Mouse (Mus musculus) cerebellum, adult 8-10 months (tissue): ENCODE measurements around the gene Strada.
A peak's percentile ranks its signal among the peaks of the same experiment; 100 is the strongest.

Experiments used
- DNase-seq: peaks from one replicate; pipeline ENCODE4 v3.0.0; 2022

Strada gene

DNA sequence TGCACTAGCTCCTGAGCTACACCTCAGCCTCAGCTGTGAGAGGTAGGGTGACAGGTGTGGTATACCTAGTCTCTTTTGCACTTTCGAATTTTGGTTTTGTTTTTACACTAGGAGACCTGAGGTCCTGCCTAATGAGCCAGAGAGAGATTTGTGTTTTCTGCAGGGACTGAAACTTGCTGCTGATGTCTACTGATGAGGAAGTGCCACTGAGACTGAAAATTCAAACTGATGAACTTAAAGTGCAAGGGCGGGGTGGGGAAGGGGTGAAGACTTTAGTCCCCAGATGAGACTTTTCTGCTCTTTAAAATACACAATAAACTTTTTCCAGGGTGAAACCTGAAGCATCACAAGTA, 21.5 kb downstream of the Strada start:
- DNase-seq: no peak

DNA sequence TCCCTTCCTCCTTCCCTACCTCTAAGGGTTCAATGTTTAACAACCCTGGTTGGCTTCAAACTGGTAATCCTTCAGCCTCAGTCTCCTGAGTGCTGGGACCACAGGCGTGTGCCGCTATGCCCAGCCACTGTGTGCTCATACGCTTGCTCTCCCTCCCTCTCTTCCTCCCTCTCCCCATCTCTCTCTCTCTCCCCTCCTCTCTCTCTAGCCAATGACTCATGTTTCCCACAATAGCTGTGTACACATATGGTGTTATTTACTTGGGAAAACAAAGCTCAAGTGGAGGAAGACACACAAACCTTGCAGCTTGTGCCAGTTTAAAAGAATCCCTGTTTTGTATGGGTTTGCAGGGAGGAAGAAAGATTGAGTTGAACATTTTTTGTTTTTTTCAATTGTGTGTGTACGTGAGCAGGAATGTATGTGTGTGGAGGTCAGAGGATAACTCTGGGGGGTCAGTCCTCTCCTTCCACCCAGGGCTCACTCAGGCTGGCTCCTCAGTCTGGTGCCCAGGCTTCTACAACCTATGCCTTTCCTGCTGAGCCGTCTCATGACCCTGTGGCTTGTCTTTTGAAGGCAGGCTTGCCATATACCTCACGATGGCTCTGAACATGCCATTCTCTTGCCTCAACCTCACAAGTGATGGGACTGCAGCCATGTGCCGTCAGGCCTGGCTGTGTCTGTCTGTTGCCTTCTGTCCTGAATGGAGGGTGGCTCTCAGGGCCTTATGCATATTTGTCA, 22.1 kb downstream of the Strada start:
- DNase-seq: peak; percentile 70

DNA sequence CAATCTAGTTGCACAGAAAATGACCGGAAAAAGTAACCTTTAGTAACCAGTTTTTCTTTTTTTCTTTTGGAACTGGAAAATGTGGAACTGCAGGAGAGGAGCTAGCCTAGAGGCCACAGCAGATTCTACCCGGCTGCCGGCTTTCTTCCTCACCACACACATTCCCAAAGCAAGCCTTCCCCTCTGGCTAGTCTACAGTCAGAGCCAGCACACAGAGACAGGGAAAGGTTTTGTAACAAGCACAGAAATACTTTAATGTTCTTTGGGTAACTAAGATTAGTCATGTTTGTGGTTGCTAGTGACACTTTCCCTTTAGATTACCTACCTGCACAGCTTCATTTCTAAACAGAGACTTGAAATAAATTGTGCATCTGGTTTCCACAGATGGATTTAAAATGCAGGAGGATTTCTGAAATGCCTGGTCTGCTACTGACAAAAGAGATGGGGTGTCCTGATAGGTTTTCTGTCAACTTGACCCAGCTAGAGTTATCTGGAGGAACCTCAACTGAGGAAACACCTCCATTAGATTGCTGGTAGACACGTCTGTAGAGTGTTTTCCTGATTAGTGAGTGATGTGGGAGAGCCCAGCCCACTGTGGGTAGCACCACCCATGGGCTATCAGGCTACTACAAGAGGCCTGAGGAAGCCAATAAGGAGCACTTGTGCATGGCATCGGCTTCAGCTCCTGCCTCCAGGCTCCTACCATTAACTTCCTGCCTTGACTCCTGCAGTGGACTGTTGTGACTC, 23.8 kb downstream of the Strada start:
- no peak for DNase-seq

GRCm38 (mm10) chr11:106176372-106176771, 25.6 kb downstream of the Strada start:
- no peak for DNase-seq

GRCm38 (mm10) chr11:106175081-106175480, 26.9 kb downstream of the Strada start:
- peak; percentile 62 for DNase-seq

GRCm38 (mm10) chr11:106174372-106174771, 27.6 kb downstream of the Strada start:
- DNase-seq: peak; percentile 70

GRCm38 (mm10) chr11:106173228-106173627, 28.7 kb downstream of the Strada start:
- DNase-seq: no peak

DNA sequence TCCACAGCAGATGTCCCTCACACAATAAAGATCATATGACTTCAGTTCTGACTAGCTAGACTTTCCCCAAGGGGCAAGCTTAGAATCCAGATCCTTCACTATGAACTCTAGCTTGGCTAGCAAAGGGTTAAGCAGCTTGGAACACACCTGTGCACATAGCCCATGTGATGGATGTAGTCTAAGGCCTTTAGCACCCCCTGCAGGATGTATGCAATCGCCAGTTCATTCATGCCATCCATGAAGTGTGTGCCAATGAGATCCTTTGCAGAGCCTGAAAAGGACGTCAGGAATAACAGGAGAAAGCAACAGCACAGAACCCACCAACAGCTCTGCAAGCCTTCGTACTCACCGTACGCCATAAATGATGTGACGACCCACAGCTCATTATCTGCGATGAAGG, 31.2 kb downstream of the Strada start:
- no peak for DNase-seq

GRCm38 (mm10) chr11:106167435-106167834, 34.5 kb downstream of the Strada start:
- DNase-seq: no peak

- DNase-seq: no peak
These were observed 37.3 kb downstream of the Strada start for GRCm38 (mm10) chr11:106164601-106165180.

DNA sequence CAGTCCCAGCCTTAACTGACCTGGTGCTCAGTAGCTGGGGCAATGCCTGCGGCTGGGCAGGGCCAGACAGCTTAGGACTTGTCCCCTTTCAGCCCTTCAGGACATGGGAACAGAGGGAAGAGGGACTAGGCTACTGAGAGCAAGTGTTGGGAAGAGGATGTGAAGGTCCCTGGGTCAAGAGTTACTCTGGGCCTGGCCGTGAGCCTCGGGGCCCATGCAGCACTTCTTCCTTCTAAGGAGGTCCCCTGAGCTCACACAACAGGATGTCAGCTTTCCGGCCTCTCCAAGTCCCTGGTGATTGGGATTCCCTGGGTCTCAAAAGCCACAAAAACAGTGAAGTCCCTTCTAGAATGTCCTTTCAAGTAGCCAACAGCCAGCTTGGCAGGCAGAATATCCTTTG, 38.4 kb downstream of the Strada start:
- DNase-seq: no peak

- DNase-seq: peak; percentile 34
These were observed 39.7 kb downstream of the Strada start for GRCm38 (mm10) chr11:106162237-106162636.

GRCm38 (mm10) chr11:106160841-106161721, 40.9 kb downstream of the Strada start, which contains the start of the genes Gm10840 and Limd2:
Gene Gm10840 (plus strand): TSS chr11:106160850.
Gene Limd2 (minus strand): TSS chr11:106160860.
- peak; percentile 74 for DNase-seq

GRCm38 (mm10) chr11:106159921-106160840, 41.8 kb downstream of the Strada start:
- peak; percentile 86 for DNase-seq

DNA sequence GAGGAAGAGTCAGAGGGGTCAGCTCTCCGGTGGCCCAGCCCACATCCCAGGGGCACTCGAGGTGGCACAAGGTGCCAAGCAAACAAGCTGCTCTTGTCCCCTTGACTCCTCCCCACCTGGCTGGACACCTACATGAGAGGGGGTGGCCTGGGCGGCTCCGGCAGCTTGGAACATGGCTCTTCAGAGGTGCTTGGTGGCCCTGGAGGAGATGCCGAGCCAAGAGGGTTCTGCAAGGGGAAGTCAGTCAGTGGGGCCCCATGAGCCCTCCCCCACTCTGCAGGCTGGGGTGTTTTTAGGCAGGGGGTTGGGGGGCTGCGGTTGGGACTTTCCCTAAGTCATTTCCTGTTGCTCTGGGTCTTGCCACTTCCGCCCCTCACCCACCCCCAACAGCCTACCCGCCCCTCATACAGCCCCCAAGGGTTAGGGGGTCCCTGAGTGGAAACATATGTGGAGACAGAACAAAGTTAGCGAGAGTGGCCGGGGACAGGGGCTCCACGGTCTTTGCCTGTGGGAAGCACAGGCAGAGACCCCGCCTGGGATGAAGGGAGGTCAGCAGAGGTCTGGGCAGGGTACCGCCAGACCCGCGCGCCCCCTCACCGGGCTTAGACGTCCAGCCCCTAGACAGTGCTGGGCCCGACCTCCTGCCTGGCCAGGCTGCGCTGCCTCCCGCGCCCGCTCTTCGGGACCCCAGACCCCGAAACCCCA, 42.6 kb downstream of the Strada start:
- DNase-seq: peak; percentile 62

DNA sequence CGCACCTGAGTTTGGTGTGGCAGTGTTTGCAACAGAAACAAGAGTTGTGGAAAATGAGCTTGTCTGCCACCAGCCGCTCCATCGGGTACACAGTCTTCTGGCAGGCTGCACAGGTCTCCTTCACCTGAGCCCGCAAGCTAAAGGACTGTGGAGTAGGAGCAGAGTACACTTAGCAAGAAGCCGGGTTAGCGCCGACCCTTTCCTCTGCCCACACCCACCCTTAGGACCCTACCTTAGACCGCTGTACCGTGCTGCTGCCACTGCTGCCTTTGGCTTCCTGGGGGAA, 43.1 kb downstream of the Strada start:
- no peak for DNase-seq

GRCm38 (mm10) chr11:106158081-106158929, 43.7 kb downstream of the Strada start:
- peak; percentile 57 for DNase-seq

DNA sequence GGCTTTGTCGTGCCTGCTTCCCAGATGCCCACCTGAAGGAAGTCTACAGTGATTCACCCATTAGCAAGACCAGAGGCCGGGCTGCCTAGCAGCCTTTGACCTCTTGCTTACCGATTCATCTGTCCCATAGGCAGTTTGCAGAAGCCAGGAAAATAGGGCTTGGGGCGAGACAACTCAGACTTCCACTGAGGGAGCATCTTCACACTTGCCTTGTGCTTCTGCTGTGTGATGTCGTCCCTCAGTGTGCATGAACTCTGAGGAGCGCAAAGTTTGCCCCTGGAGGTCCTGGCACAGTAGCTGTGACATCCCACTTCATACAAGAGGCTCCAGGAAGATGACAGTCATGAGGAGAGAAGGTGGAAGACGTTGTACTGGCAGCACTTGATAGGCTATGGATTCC, 44.8 kb downstream of the Strada start:
- no peak for DNase-seq

GRCm38 (mm10) chr11:106156257-106156656, 45.7 kb downstream of the Strada start:
- DNase-seq: no peak

DNA sequence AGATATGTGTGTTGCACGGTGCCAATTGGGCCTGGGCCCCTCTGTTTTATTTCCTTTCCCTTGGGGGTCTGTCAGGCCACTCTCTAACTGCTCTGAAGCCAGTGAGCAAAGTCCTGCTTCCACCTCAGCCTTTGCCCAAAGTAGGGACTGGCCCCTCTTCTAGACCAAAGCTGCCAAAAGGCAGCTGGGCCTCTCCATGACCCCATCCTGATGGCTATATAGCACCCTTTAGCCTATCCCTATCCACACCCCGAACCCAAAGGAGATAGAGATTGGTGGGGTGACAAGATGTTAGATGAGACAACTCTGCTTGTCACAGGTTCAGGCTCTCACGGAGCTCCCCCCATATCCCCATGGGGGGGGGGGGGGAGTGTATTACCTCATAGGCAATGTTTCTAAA, 46.2 kb downstream of the Strada start:
- no peak for DNase-seq
